Mouse (Mus musculus) left cerebral cortex, adult 6 months (tissue): ENCODE results near the gene Olfr160. TPM values are rescaled to one million over a fixed set of nuclear protein-coding genes. Genes with fewer than 3 reads are reported as not detected.

ENCODE experiments used
- long read RNA-seq, 2 experiments: library from polyadenylated mRNA; unstranded; transcript quantifications; one replicate each; pipeline ENCODE4 v2.0.0; 2019 to 2020
- polyA plus RNA-seq: library from polyadenylated mRNA; unstranded; fragments of <200 nt; fragmentation: Nextera tagmentation; gene quantifications from 2 replicates; pipeline ENCODE4 v1.2.3, GENCODE M21; 2021

Gene Olfr160
- not detected in 2 replicates for polyA plus RNA-seq
- long read RNA-seq, experiment 1: 0 reads
- long read RNA-seq, experiment 2: 0 reads

GRCm38 (mm10) chr9:37716150-37716549 is at the start of gene Olfr160:
Gene Olfr160, minus strand, starts transcription at chr9:37716250.

GRCm38 (mm10) chr9:37744806-37745205 is 28.8 kb upstream of the Olfr160 start, which contains the start of gene Olfr874:
Gene Olfr874, plus strand, starts transcription at chr9:37745106.

GRCm38 (mm10) chr9:37669115-37669514 is 46.9 kb downstream of the Olfr160 start, which contains the start of gene Panx3:
Gene Panx3, minus strand, starts transcription at chr9:37669235.

Other genes starting within 250 kb of the Olfr160 start
- gene Msantd2, start 226.9 kb downstream of the Olfr160 start, polyA plus RNA-seq: 3.1 and 4.4 TPM in 2 replicates
- 19.0 and 20.7 TPM in 2 replicates for gene Esam, start 188.2 kb downstream of the Olfr160 start, polyA plus RNA-seq
- gene Vsig2, start 177.0 kb downstream of the Olfr160 start, polyA plus RNA-seq: 3.4 and 4.1 TPM in 2 replicates
- 196 and 564 TPM in 2 replicates for gene Nrgn, start 163.3 kb downstream of the Olfr160 start, polyA plus RNA-seq
- gene Siae, start 160.6 kb downstream of the Olfr160 start, polyA plus RNA-seq: 14.4 and 16.3 TPM in 2 replicates
- 6.6 and 7.7 TPM in 2 replicates for gene Spa17, start 102.5 kb downstream of the Olfr160 start, polyA plus RNA-seq
- 74.7 and 81.0 TPM in 2 replicates for gene Tbrg1, start 58.9 kb downstream of the Olfr160 start, polyA plus RNA-seq
- not detected in 2 replicates for gene Panx3, start 47.0 kb downstream of the Olfr160 start, polyA plus RNA-seq
- gene Olfr874, start 28.9 kb upstream of the Olfr160 start, polyA plus RNA-seq: not detected in 2 replicates
- gene Olfr875, start 55.6 kb upstream of the Olfr160 start, polyA plus RNA-seq: not detected in 2 replicates
- not detected in 2 replicates for gene Olfr876, start 86.8 kb upstream of the Olfr160 start, polyA plus RNA-seq
- gene Olfr877, start 138.0 kb upstream of the Olfr160 start, polyA plus RNA-seq: not detected in 2 replicates
- not detected in 2 replicates for gene Olfr145, start 180.5 kb upstream of the Olfr160 start, polyA plus RNA-seq
- gene Olfr878, start 201.6 kb upstream of the Olfr160 start, polyA plus RNA-seq: not detected in 2 replicates